16 mouse cellular contexts compared by ENCODE assay signal in the genomic region with DNA sequence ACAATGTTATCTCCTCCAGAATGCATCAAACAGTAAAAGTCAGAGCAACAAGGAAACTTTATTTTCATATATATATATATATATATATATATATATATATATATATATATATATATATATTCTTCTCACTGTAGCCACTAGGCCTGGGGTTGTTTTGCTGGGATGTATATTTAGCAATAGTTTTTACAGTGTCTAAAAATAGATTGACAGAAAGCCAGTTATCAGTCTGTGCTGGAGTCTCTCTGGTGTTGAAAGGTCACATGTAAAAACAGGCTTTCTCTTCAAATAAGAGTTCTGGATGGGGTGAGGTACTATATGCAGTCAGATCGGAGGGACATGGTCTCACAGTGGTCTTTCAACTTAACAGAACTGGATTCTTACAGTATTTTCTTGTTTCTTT. TPM values are rescaled to one million over a fixed set of nuclear protein-coding genes. Genes with fewer than 3 reads are reported as not detected.
A peak's percentile ranks its signal among the peaks of the same experiment; 100 is the strongest.
DNase-seq lines count a peak whose midpoint lies in the region; ATAC-seq and TF ChIP-seq lines count a peak whose summit lies in the region.
"Had no signal": no experiment of that assay in that cellular context is flagged by ENCODE, and none has a peak within 500 bp of the region (broad histone marks: within the 10 kb centered on the region; RNA-seq: fewer than 3 reads in every experiment).

No protein-coding gene starts in this region.

- no peak for TF ChIP-seq POLR2A in cortical plate, adult 2 months (IDR thresholded peaks at IDR 0.05; ENCODE audit: extremely low read depth, insufficient read depth, low read length)

- WGBS in heart, embryonic 16.5 days: 29% methylated on average over 1 of the region's 1 CpGs
- 38% methylated on average over 1 of the region's 1 CpGs for WGBS in heart, embryonic 10.5 days
- WGBS in forebrain, embryonic 15.5 days: 75% methylated on average over 1 of the region's 1 CpGs
- 58% methylated on average over 1 of the region's 1 CpGs for WGBS in midbrain, embryonic 16.5 days

- no peak overlapping the region for H3K4me3 ChIP-seq in heart, embryonic 16.5 days (ENCODE audit: low read length)
- no peak overlapping the region for H3K4me3 ChIP-seq in heart, embryonic 10.5 days
- H3K4me3 ChIP-seq in cortical plate, adult 2 months (ENCODE audit: insufficient read depth, low read length): peak overlapping the region; percentile 78; the same call in 1 of the 2 replicates
- H3K4me3 ChIP-seq in forebrain, embryonic 15.5 days: no peak overlapping the region
- H3K4me3 ChIP-seq in midbrain, embryonic 16.5 days (ENCODE audit: low read depth, low read length): peak overlapping the region; percentile 50; the same call in 1 of the 2 replicates
- H3K4me3 ChIP-seq: myocyte had no signal

- H3K4me1 ChIP-seq in heart, embryonic 16.5 days (ENCODE audit: control insufficient read depth, insufficient read depth, low read length): peaks cover 14% of the 10 kb centered on the region
- H3K4me1 ChIP-seq in heart, embryonic 10.5 days: peaks cover 14% of the 10 kb centered on the region
- peaks cover 2% of the 10 kb centered on the region; the same call in 1 of the 2 replicates for H3K4me1 ChIP-seq in cortical plate, adult 2 months (ENCODE audit: control insufficient read depth, insufficient read depth, low read length)
- H3K4me1 ChIP-seq in forebrain, embryonic 15.5 days: peaks cover 44% of the 10 kb centered on the region
- H3K4me1 ChIP-seq in midbrain, embryonic 16.5 days (ENCODE audit: control insufficient read depth, insufficient read depth, low read length): peaks cover 21% of the 10 kb centered on the region

- 0 out of 2 replicates have a peak, but pooled peaks have one; percentile 24 for ATAC-seq in heart, embryonic 16.5 days (replicated peaks; ENCODE audit: extremely low read depth, insufficient read depth, low FRiP score)
- no peak for ATAC-seq in forebrain, embryonic 15.5 days (replicated peaks)
- no peak for ATAC-seq in midbrain, embryonic 16.5 days

- no peaks in the 10 kb centered on the region for H3K9me3 ChIP-seq in heart, embryonic 16.5 days (replicated peaks; ENCODE audit: control insufficient read depth, low read length)
- H3K9me3 ChIP-seq in heart, embryonic 10.5 days: no peaks in the 10 kb centered on the region
- H3K9me3 ChIP-seq in forebrain, embryonic 15.5 days: no peaks in the 10 kb centered on the region
- H3K9me3 ChIP-seq in midbrain, embryonic 16.5 days (replicated peaks; ENCODE audit: control insufficient read depth, low read length, poor library complexity, severe bottlenecking): no peaks in the 10 kb centered on the region

- H3K27me3 ChIP-seq in heart, embryonic 16.5 days (ENCODE audit: control insufficient read depth, insufficient read depth, low read length): peaks cover 25% of the 10 kb centered on the region
- peaks cover 13% of the 10 kb centered on the region; the same call in 1 of the 2 replicates for H3K27me3 ChIP-seq in heart, embryonic 10.5 days (ENCODE audit: insufficient read depth, poor library complexity, severe bottlenecking)
- H3K27me3 ChIP-seq in forebrain, embryonic 15.5 days: no peaks in the 10 kb centered on the region
- no peaks in the 10 kb centered on the region for H3K27me3 ChIP-seq in midbrain, embryonic 16.5 days (ENCODE audit: control insufficient read depth, insufficient read depth, low read depth, low read length)

- no peak overlapping the region; the same call in 1 of the 2 replicates for H3K27ac ChIP-seq in heart, embryonic 16.5 days (ENCODE audit: low read length)
- no peak overlapping the region; the same call in 1 of the 2 replicates for H3K27ac ChIP-seq in heart, embryonic 10.5 days
- no peak overlapping the region for H3K27ac ChIP-seq in cortical plate, adult 2 months (ENCODE audit: insufficient read depth, low read length)
- H3K27ac ChIP-seq in forebrain, embryonic 15.5 days (replicated peaks): no peak overlapping the region
- H3K27ac ChIP-seq in midbrain, embryonic 16.5 days (ENCODE audit: low read length): no peak overlapping the region

- H3K4me2 ChIP-seq in heart, embryonic 16.5 days (ENCODE audit: low read depth, low read length): no peak overlapping the region
- peak overlapping the region; percentile 66 for H3K4me2 ChIP-seq in forebrain, embryonic 15.5 days (replicated peaks)
- H3K4me2 ChIP-seq in midbrain, embryonic 16.5 days (ENCODE audit: low read length): peak overlapping the region; percentile 75
- H3K4me2 ChIP-seq: liver, embryonic 11.5 days; lung, embryonic 14.5 days had no signal

- H3K9ac ChIP-seq in heart, embryonic 16.5 days (ENCODE audit: low read length): no peak overlapping the region
- H3K9ac ChIP-seq in forebrain, embryonic 15.5 days (replicated peaks): no peak overlapping the region
- H3K9ac ChIP-seq in midbrain, embryonic 16.5 days (ENCODE audit: low read depth, low read length): no peak overlapping the region
- H3K9ac ChIP-seq: lung, embryonic 14.5 days had no signal

- no peak for DNase-seq in heart, embryonic 10.5 days (ENCODE audit: low spot score)
- no peak for DNase-seq in right cerebral cortex, postnatal 14 days
- DNase-seq in urinary bladder, postnatal 4 days (ENCODE audit: low spot score in 2 of 2): no peak
- DNase-seq: adrenal gland, postnatal 10 days; cerebellum, adult 18-20 months; gastrocnemius, postnatal 14 days; kidney, adult 2 months; kidney, postnatal 36 days; lung, embryonic 14.5 days; right cerebral cortex, postnatal 4 days had no signal

- no peak for TF ChIP-seq CTCF in cortical plate, adult 2 months (IDR thresholded peaks at IDR 0.05; ENCODE audit: extremely low read depth, insufficient read depth, low read length)

- no peaks in the 10 kb centered on the region for H3K36me3 ChIP-seq in heart, embryonic 16.5 days (ENCODE audit: control insufficient read depth, insufficient read depth)
- H3K36me3 ChIP-seq in heart, embryonic 10.5 days: no peaks in the 10 kb centered on the region
- no peaks in the 10 kb centered on the region for H3K36me3 ChIP-seq in forebrain, embryonic 15.5 days
- H3K36me3 ChIP-seq in midbrain, embryonic 16.5 days (ENCODE audit: control insufficient read depth, insufficient read depth, low read length): no peaks in the 10 kb centered on the region

RNA-seq across cellular contexts. Expression of gene Cadps, which starts 2.7 kb away (rescaled TPM):
- 0.41 and 0.56 TPM in 2 replicates for polyA plus RNA-seq in heart, embryonic 16.5 days (2015; fragmentation: Nextera tagmentation; extraction: Ambion mirVana)
- 0.65 and 1.4 TPM in 2 replicates for polyA plus RNA-seq in heart, embryonic 10.5 days (2016; fragmentation: Nextera tagmentation; extraction: Ambion mirVana)
- 187 and 207 TPM in 2 replicates for polyA plus RNA-seq in cortical plate, adult 2 months (2012; rRNA removed)
- 27.2 and 33.9 TPM in 2 replicates for polyA plus RNA-seq in forebrain, embryonic 15.5 days (2015; fragmentation: Nextera tagmentation; extraction: Ambion mirVana)
- 38.2 and 42.7 TPM in 2 replicates for polyA plus RNA-seq in midbrain, embryonic 16.5 days (2015; fragmentation: Nextera tagmentation; extraction: Ambion mirVana)
- polyA plus RNA-seq: myocyte had no signal

Comparison
In these comparisons a context has a peak if more than half of its experiments do, and no peak if none do; other contexts are left out.
1. H3K4me3 ChIP-seq: peak in cortical plate, adult 2 months (single experiment) and midbrain, embryonic 16.5 days (single experiment); none in heart, embryonic 16.5 days (single experiment), heart, embryonic 10.5 days (single experiment) and forebrain, embryonic 15.5 days (single experiment).
2. RNA of gene Cadps, which starts 2.7 kb away (polyA plus RNA-seq): 187 to 207 TPM in cortical plate, adult 2 months, 38.2 to 42.7 TPM in midbrain, embryonic 16.5 days and 27.2 to 33.9 TPM in forebrain, embryonic 15.5 days; 0.65 to 1.4 TPM in heart, embryonic 10.5 days and 0.41 to 0.56 TPM in heart, embryonic 16.5 days; every median in the first group is over 10 times any median in the second.